Mouse (Mus musculus) granulocyte monocyte progenitor cell, adult 5-6 weeks (primary cell): ENCODE results near the gene Chia1. TPM values are rescaled to one million over a fixed set of nuclear protein-coding genes. Genes with fewer than 3 reads are reported as not detected.
"Not testable (repeated sequence)": the region's sequence is repeated elsewhere in the genome, so short reads cannot be mapped to it uniquely, and the experiment has no call there.

Experiments used
- ATAC-seq: replicated peaks from 2 replicates; pipeline ENCODE4 v1.8.0; 2016; ENCODE audit warnings: mild to moderate bottlenecking, moderate TSS enrichment, inconsistent platforms; ENCODE audit not compliant: poor library complexity, severe bottlenecking
- total RNA-seq, 2 experiments: library from RNA; stranded (forward) in 1 of 2; stranded (reverse) in 1 of 2; fragments of 200-712, 200-1000 nt in 1 of 2; fragments of >200 nt in 1 of 2; fragmentation: Nextera tagmentation in 1 of 2; gene quantifications; 2 replicates each; pipeline ENCODE4 v1.2.3; 2014 to 2017

Chia1 gene
- not detected in 2 replicates for total RNA-seq (2014; fragmentation: Nextera tagmentation)
- total RNA-seq (2017): 0.39 TPM in 1 of 2 replicates, not detected in the other

DNA sequence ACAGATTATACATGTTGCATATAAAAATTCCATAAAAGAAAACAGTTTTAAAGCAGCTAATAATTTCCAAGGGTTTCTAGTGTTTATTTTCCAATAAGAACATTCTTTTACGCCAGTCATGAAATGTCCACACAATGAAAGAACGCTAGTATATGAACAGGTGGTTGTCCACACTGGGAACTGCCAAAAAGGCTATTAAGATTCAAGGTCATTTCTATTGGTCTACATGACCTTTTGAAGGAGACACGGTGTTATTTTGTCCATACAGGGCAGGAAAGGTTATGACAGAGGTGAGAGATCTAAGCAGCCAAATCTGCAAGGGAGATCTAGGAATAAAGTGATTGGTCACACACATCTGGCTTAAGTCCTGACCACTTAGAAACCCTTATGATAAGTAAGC is at the start of gene Chia1:
TSS of gene Chia1 (plus strand) at position 301 of the 400 bp plus-strand sequence.
- no peak for ATAC-seq

DNA sequence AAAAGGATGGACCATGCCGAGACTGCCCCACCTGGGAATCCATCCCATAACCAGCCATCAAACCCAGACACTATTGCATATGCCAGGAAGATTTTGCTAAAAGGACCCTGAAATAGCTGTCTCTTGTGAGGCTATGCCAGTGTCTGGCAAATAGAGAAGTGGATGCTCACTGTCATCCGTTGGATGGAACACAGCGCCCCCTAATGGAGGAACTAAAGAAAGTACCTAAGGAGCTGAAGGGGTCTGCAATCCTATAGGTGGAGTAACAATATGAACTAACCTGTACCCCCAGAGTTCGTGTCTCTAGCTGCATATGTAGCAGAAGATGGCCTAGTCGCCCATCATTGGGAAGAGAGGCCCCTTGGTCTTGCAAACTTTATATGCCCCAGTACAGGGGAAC is 45.3 kb upstream of the Chia1 start:
- 0 out of 2 replicates have a peak, but pooled peaks have one; percentile 42 for ATAC-seq

DNA sequence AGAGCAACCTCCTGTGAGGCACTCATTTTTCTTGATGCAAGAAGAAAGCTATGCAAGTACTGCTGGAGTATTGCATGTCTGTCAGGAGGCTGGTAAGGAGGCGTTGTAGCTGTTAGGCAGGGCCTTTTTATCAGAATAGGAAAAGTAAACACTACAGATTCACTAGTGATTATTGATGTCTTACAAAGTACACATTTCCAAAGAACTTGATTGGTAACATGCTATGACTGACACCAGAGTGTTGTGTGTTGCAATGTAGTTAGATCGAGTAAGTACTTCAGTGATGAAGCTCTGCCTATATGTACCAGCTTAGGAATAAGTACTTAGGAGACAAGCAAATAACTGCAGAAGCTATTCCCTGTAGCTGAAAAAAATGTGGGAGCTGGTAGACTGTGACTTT is 42.0 kb upstream of the Chia1 start:
- no peak for ATAC-seq

DNA sequence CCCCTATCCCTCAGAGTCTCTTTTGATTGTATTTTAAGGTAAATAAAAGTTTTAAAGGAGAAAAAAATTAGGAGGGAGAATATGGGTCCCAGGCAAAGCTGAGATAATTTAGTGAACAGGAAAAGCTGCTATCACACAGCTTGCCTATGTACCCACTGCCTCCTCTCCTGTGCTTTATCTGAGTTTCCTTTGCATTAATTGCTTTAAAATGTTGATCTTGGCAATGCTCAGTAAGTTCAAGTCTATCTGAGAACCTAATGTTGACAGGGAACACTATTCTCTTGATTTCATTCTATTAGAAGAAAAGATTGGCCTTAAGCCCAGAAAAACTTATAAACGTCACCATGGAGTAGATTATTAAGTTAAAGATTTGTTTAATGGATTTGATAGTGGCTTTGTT is 38.2 kb upstream of the Chia1 start:
- no peak for ATAC-seq

DNA sequence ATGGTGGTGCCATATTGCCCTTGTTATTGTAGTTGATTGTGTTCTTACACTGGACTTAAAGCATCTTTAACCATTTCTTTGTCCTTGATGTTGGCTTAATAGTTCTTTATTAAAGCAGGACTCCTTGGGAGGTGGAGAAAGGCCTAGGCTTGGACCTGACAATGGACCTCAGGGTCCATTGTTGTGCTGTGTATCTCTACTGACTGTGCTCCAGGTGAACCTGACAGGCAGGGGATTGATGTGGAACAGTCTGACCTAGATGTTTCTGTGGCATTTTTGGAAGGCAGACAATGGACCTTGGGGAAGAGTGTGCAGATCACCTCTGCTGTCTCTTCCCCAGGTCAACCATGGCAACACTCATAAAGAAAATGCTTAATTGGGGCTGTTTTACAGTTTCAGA is 14.0 kb downstream of the Chia1 start:
- ATAC-seq: no peak

DNA sequence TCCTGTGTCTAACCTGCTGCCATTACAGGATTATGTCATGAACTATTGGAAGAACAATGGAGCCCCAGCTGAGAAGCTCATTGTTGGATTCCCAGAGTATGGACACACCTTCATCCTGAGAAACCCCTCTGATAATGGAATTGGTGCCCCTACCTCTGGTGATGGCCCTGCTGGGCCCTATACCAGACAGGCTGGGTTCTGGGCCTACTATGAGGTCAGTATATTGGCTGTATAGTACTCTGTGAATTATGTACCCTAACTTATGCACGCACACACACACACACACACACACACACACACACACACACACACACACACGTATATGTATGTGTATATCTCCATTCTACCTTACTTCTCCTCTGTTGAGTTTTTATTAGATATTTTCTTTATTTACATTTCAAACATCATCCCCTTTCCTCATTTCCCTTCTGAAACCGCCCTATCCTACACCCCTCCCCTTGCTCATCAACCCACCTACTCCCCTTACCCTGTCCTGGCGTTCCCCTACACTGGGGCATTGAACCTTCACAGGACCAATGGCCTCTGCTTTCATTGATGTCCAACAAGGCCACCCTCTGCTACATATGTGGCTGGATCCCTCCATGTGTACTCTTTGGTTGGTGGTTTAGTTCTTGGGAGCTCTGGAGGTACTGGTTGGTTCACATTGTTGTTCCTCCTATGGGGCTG is 15.9 kb downstream of the Chia1 start:
- ATAC-seq: no peak

DNA sequence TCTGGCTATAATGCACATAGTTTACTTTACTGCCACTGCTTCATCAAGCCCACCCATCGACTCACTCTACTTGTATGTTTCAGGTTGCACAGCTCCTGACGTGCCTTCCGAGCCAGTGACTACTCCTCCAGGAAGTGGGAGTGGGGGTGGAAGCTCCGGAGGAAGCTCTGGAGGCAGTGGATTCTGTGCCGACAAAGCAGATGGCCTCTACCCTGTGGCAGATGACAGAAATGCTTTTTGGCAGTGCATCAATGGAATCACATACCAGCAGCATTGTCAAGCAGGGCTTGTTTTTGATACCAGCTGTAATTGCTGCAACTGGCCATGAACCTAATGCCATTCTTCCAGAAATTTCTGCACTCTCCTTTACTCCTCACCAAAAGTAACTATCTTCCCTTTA is 18.7 kb downstream of the Chia1 start:
- no peak for ATAC-seq

DNA sequence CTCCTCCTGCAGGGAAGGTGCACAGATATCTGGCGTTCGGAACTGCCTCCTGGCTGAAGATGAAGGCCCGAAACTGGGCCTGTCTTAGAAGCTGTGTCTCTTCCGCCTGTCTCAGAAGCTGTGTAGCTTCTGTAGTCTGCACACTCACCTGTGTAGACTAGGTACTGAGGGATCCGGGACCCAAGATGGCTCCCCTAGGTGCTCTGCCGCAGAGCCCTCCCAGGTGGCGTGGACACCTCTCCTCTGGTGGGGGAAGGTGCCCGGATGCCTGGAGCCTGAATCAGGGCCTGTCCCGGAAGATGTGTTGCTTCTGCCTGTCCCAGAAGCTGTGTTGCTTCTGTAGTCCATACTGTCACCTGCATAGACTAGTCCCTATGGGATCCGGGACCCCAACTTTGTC is 31.1 kb downstream of the Chia1 start:
- no peak for ATAC-seq

DNA sequence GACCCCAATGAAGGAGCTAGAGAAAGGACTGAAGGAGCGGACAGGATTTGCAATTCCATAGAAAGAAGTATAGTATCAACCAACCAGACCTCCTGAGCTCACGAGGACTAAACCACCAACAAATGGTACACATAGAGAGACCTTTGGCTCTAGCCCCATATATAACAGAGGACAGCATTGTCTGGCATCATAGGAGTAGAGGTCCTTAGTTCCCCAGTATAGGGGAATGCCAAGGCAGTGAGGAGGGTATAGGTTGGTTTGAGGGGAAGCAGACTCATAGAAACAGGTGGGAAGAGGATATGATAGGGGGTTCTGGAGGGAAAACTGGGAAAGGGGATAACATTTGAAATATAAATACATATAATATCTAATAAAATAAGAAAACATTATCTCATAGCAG is 41.4 kb downstream of the Chia1 start:
- ATAC-seq: no peak

DNA sequence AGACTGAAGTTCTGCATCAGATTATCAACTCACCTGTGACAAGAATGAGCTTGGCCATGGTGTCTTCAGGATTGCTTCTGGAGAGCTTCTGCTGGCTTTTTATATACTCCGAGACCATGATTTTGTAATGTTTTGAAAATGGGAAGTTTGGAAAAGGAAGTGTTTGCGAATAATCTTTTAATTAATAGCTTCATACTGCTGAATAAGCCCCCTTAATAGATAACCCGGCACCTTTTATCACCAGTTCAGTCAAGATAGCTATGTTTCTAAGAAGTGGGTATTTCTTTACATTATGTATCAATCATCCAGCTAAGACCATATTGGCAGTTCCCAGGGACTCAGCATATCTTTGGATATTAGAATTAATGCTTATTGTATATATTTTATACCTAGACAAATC is 54.4 kb downstream of the Chia1 start, which contains the start of gene Chil3:
TSS of gene Chil3 (minus strand) at position 101 of the 400 bp plus-strand sequence.
- no peak for ATAC-seq

DNA sequence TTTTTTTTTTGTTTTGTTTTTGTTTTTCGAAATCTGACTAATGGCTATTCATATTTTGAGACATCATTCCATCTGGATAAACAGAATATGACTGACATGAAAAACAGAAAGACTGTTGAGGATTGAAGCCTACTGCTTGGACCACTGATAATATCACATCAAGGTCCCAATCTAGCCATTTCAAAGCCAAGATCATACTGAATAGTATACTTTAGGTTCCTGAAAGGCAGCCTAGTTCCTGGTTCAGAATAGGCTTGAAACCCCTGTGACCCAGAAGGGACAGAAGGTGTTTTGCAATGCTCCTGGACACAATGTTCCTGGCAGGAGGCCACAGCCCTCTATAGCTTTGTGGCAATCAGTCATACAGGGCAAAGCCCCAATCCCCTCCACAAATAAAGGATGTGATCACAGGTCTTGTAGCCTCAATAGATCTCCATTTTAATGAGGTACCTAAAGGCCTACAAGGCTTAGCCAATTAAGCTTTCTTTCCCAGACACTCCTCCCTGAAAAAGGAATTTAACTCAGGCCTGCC is 57.6 kb downstream of the Chia1 start:
- ATAC-seq: peak; percentile 97

DNA sequence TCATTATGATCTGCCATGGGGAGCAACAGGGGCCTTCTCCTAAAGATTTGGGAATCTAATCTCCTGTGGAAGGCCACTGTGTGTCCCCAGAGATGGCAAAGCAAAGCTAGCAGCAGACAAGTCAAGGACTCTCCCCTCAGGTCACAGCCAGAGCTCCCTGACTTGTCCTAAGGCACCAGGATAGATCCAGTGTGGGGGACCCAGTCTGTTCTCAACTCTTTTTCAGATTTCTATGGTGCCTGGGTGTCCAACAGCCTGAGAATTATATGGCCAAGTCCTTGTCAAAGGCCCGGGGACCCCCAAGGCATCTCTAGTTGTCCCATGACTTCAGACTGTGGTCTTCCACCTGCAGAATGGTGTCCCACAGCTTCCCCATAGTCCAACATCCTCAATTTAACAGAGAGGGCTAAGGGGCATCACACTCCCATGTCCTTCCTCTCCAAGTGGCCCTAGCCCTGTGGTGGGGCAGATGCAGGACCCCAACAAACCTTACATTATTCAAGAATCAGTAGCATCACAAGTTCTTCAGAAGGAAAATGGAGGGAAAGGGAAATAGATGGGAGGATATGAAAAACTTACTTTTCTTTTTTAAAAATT is 58.2 kb downstream of the Chia1 start:
- ATAC-seq: peak; percentile 51

DNA sequence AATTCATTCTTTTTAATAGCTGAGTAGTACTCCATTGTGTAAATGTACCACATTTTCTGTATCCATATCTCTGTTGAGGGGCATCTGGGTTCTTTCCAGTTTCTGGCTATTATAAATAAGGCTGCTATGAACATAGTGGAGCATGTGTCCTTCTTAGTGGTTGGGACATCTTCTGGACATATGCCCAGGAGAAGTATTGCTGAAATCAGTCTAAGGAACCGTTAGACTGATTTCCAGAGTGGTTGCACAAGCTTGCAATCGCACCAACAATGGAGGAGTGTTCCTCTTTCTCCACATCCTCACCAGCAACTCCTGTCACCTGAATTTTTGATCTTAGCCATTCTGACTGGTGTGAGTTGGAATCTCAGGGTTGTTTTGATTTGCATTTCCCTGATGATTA is 59.5 kb downstream of the Chia1 start:
- peak; percentile 55; the same call in 1 of the 2 replicates for ATAC-seq

DNA sequence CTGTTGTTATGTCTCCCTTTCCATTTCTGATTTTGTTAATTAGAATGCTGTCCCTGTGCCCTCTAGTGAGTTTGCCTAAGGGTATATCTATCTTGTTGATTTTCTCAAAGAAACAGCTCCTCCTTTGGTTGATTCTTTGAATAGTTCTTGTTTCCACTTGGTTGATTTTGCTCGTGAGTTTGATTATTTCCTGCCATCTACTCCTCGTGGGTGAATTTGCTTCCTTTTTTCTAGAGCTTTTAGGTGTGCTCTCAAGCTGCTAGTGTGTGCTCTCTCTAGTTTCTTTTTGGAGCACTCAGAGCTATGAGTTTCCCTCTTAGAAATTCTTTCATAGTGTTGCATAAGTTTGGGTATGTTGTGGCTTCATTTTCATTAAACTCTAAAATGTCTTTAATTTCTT is 61.9 kb downstream of the Chia1 start:
- ATAC-seq: not testable (repeated sequence)

DNA sequence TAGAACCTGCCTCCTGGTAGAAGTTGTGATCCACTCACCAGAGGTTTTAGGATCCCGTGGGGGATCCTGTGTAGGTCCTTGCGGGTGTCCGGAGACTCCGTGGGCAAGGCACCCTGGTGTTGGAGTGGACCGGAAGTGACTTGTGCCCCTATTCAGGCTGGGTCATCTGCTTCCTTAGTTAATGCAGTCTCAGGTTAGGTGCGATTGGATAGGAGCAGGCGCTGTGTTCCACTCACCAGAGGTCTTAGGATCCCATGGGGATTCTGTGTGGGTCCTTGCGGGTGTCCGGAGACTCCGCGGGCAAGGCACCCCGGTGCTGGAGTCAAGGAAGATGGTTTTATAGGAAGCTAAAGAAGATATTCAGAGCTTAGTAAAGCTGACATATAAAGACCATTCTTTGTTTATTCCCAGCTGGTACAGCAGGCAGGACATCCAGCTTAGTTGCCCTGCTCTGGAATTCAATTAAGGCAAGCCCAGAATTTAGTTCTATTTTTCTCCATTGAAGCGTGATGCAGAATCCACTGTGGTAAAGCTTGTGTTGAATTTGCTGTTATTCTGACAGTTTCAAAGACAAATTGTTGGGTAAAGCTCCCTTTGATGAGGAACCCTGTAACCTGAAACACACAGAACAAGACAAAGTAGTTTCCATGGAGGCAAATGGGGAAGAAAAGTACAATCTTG is 64.6 kb downstream of the Chia1 start:
- no peak for ATAC-seq

Other genes with a start within 250 kb of the Chia1 start
- 1.4 and 1.5 TPM in 2 replicates for gene Adora3, start 242.4 kb upstream of the Chia1 start, total RNA-seq (2014; fragmentation: Nextera tagmentation)
- 0.26 and 1.9 TPM in 2 replicates for gene Adora3, start 242.4 kb upstream of the Chia1 start, total RNA-seq (2017)
- 0.28 TPM in 1 of 2 replicates, not detected in the other for gene Tmigd3, start 242.3 kb upstream of the Chia1 start, total RNA-seq (2014; fragmentation: Nextera tagmentation)
- not detected in 2 replicates for gene Tmigd3, start 242.3 kb upstream of the Chia1 start, total RNA-seq (2017)
- 29.2 and 45.0 TPM in 2 replicates for gene I830077J02Rik, start 180.6 kb upstream of the Chia1 start, total RNA-seq (2014; fragmentation: Nextera tagmentation)
- 22.2 and 22.4 TPM in 2 replicates for gene I830077J02Rik, start 180.6 kb upstream of the Chia1 start, total RNA-seq (2017)
- 75.6 and 98.5 TPM in 2 replicates for gene Wdr77, start 153.9 kb upstream of the Chia1 start, total RNA-seq (2014; fragmentation: Nextera tagmentation)
- 35.9 and 49.0 TPM in 2 replicates for gene Wdr77, start 153.9 kb upstream of the Chia1 start, total RNA-seq (2017)
- gene Atp5f1, start 153.1 kb upstream of the Chia1 start, total RNA-seq (2014; fragmentation: Nextera tagmentation): 389 and 444 TPM in 2 replicates
- gene Atp5f1, start 153.1 kb upstream of the Chia1 start, total RNA-seq (2017): 507 and 649 TPM in 2 replicates
- gene Ovgp1, start 139.5 kb upstream of the Chia1 start, total RNA-seq (2014; fragmentation: Nextera tagmentation): 4.6 and 10.2 TPM in 2 replicates
- gene Ovgp1, start 139.5 kb upstream of the Chia1 start, total RNA-seq (2017): 0.78 and 0.88 TPM in 2 replicates
- not detected in 2 replicates for gene Pifo, start 98.6 kb upstream of the Chia1 start, total RNA-seq (2014; fragmentation: Nextera tagmentation)
- gene Pifo, start 98.6 kb upstream of the Chia1 start, total RNA-seq (2017): not detected in 2 replicates
- gene Chil5, start 80.4 kb upstream of the Chia1 start, total RNA-seq (2014; fragmentation: Nextera tagmentation): not detected in 2 replicates
- 1.6 TPM in 1 of 2 replicates, not detected in the other for gene Chil5, start 80.4 kb upstream of the Chia1 start, total RNA-seq (2017)
- gene Chil3, start 54.3 kb downstream of the Chia1 start, total RNA-seq (2014; fragmentation: Nextera tagmentation): 0.41 and 51.7 TPM in 2 replicates
- gene Chil3, start 54.3 kb downstream of the Chia1 start, total RNA-seq (2017): 63.3 and 79.3 TPM in 2 replicates
- not detected in 2 replicates for gene Chil4, start 106.3 kb downstream of the Chia1 start, total RNA-seq (2014; fragmentation: Nextera tagmentation)
- not detected in 2 replicates for gene Chil4, start 106.3 kb downstream of the Chia1 start, total RNA-seq (2017)